Mouse (Mus musculus): Measurements from ENCODE around the gene Nisch. TPM values are rescaled to one million over a fixed set of nuclear protein-coding genes. Genes with fewer than 3 reads are reported as not detected.
A peak's percentile ranks its signal among the peaks of the same experiment; 100 is the strongest.

Nisch gene
- polyA plus RNA-seq, 1 experiment from 2014 or later, result 345 TPM

GRCm38 (mm10) chr14:31172781-31173455, 43.8 kb downstream of the Nisch start:
- H3K4me2 ChIP-seq, result no peak overlapping the region
- ATAC-seq (ENCODE audit: extremely low read depth, insufficient number of reproducible peaks, low FRiP score, low TSS enrichment), result no peak
- H3K4me1 ChIP-seq, result peaks cover 44% of the 10 kb centered on the region
- WGBS, result 63% methylated on average over 18 of the region's 18 CpGs
- peak overlapping the region; percentile 48 for H3K27ac ChIP-seq (replicated peaks)
- no peaks in the 10 kb centered on the region for H3K27me3 ChIP-seq (replicated peaks)
- 0 out of 2 replicates have a peak overlapping the region, but pooled peaks have one; percentile 5 for H3K9ac ChIP-seq
- peaks cover 85% of the 10 kb centered on the region for H3K36me3 ChIP-seq
- no peak overlapping the region for H3K4me3 ChIP-seq
- no peaks in the 10 kb centered on the region for H3K9me3 ChIP-seq

- ATAC-seq (ENCODE audit: extremely low read depth, insufficient number of reproducible peaks, low FRiP score, low TSS enrichment), result no peak
- Histone ChIP-seq H3K9ac (no peak overlapping the region), H3K4me3 (no peak overlapping the region), H3K9me3 (no peaks in the 10 kb centered on the region), H3K36me3 (peaks cover 74% of the 10 kb centered on the region), H3K4me1 (peaks cover 46% of the 10 kb centered on the region), H3K4me2 (no peak overlapping the region), H3K27me3 (replicated peaks) (no peaks in the 10 kb centered on the region), H3K27ac (replicated peaks) (no peak overlapping the region)
- WGBS, result 92% methylated on average over 15 of the region's 15 CpGs
Observed at GRCm38 (mm10) chr14:31171821-31172220, 44.9 kb downstream of the Nisch start.

GRCm38 (mm10) chr14:31171386-31171785, 45.4 kb downstream of the Nisch start:
- Histone ChIP-seq H3K9ac (no peak overlapping the region), H3K4me3 (no peak overlapping the region), H3K27ac (replicated peaks) (peak overlapping the region; percentile 37; the same call in 1 of the 2 replicates), H3K9me3 (no peaks in the 10 kb centered on the region), H3K27me3 (replicated peaks) (no peaks in the 10 kb centered on the region), H3K4me2 (no peak overlapping the region), H3K36me3 (peaks cover 70% of the 10 kb centered on the region), H3K4me1 (peaks cover 51% of the 10 kb centered on the region)
- 89% methylated on average over 11 of the region's 11 CpGs for WGBS
- no peak for ATAC-seq (ENCODE audit: extremely low read depth, insufficient number of reproducible peaks, low FRiP score, low TSS enrichment)

GRCm38 (mm10) chr14:31170963-31171362, 45.8 kb downstream of the Nisch start:
- H3K27ac ChIP-seq (replicated peaks), result peak overlapping the region; percentile 37
- H3K9me3 ChIP-seq, result no peaks in the 10 kb centered on the region
- H3K4me1 ChIP-seq, result peaks cover 55% of the 10 kb centered on the region
- no peak overlapping the region for H3K4me3 ChIP-seq
- peaks cover 66% of the 10 kb centered on the region for H3K36me3 ChIP-seq
- no peak for ATAC-seq (ENCODE audit: extremely low read depth, insufficient number of reproducible peaks, low FRiP score, low TSS enrichment)
- H3K4me2 ChIP-seq, result no peak overlapping the region
- no peaks in the 10 kb centered on the region for H3K27me3 ChIP-seq (replicated peaks)
- no peak overlapping the region for H3K9ac ChIP-seq
- 77% methylated on average over 13 of the region's 13 CpGs for WGBS

- Histone ChIP-seq H3K27ac (replicated peaks) (peak overlapping the region; percentile 37; the same call in 1 of the 2 replicates), H3K36me3 (peaks cover 51% of the 10 kb centered on the region), H3K27me3 (replicated peaks) (no peaks in the 10 kb centered on the region), H3K9ac (no peak overlapping the region), H3K4me3 (no peak overlapping the region), H3K4me1 (peaks cover 67% of the 10 kb centered on the region), H3K4me2 (no peak overlapping the region), H3K9me3 (no peaks in the 10 kb centered on the region)
- ATAC-seq (ENCODE audit: extremely low read depth, insufficient number of reproducible peaks, low FRiP score, low TSS enrichment), result no peak
- WGBS, result 52% methylated on average over 6 of the region's 6 CpGs
Observed at GRCm38 (mm10) chr14:31169508-31169907, 47.2 kb downstream of the Nisch start.

GRCm38 (mm10) chr14:31168425-31168824, 48.3 kb downstream of the Nisch start, which contains the start of gene Stab1:
TSS of gene Stab1 (minus strand) at chr14:31168641.
- 25% methylated on average over 10 of the region's 10 CpGs for WGBS
- H3K9me3 ChIP-seq, result no peaks in the 10 kb centered on the region
- peak within 1 kb of the TSS; percentile 77 for H3K27ac ChIP-seq (replicated peaks)
- no peaks in the 10 kb centered on the region for H3K27me3 ChIP-seq (replicated peaks)
- H3K36me3 ChIP-seq, result peaks cover 40% of the 10 kb centered on the region
- H3K9ac ChIP-seq, result peak within 1 kb of the TSS; percentile 71
- ATAC-seq (ENCODE audit: extremely low read depth, insufficient number of reproducible peaks, low FRiP score, low TSS enrichment), result peak; percentile 24; the same call in 1 of the 2 replicates
- peaks cover 69% of the 10 kb centered on the region for H3K4me1 ChIP-seq
- peak within 1 kb of the TSS; percentile 52 for H3K4me3 ChIP-seq
- H3K4me2 ChIP-seq, result peak within 1 kb of the TSS; percentile 61

- Histone ChIP-seq H3K4me2 (peak overlapping the region; percentile 61), H3K36me3 (peaks cover 27% of the 10 kb centered on the region), H3K27me3 (replicated peaks) (no peaks in the 10 kb centered on the region), H3K9me3 (no peaks in the 10 kb centered on the region), H3K27ac (replicated peaks) (peak overlapping the region; percentile 77), H3K4me3 (peak overlapping the region; percentile 52), H3K4me1 (peaks cover 62% of the 10 kb centered on the region), H3K9ac (peak overlapping the region; percentile 71)
- ATAC-seq (ENCODE audit: extremely low read depth, insufficient number of reproducible peaks, low FRiP score, low TSS enrichment), result no peak
- WGBS, result 47% methylated on average over 9 of the region's 9 CpGs
Observed at GRCm38 (mm10) chr14:31166827-31167226, 49.9 kb downstream of the Nisch start.

GRCm38 (mm10) chr14:31165991-31166630, 50.6 kb downstream of the Nisch start:
- peaks cover 21% of the 10 kb centered on the region for H3K36me3 ChIP-seq
- ATAC-seq (ENCODE audit: extremely low read depth, insufficient number of reproducible peaks, low FRiP score, low TSS enrichment), result no peak
- 0 out of 2 replicates have a peak, but pooled peaks cover 4% of the 10 kb centered on the region for H3K27me3 ChIP-seq (replicated peaks)
- H3K4me1 ChIP-seq, result peaks cover 57% of the 10 kb centered on the region
- H3K4me2 ChIP-seq, result peak overlapping the region; percentile 61
- WGBS, result 42% methylated on average over 10 of the region's 10 CpGs
- H3K4me3 ChIP-seq, result peak overlapping the region; percentile 52
- H3K27ac ChIP-seq (replicated peaks), result peak overlapping the region; percentile 77
- H3K9ac ChIP-seq, result peak overlapping the region; percentile 71
- no peaks in the 10 kb centered on the region for H3K9me3 ChIP-seq

- Histone ChIP-seq H3K9ac (0 out of 2 replicates have a peak overlapping the region, but pooled peaks have one; percentile 37), H3K4me3 (no peak overlapping the region), H3K36me3 (peaks cover 15% of the 10 kb centered on the region), H3K27ac (replicated peaks) (peak overlapping the region; percentile 50; the same call in 1 of the 2 replicates), H3K4me2 (peak overlapping the region; percentile 61), H3K27me3 (replicated peaks) (0 out of 2 replicates have a peak, but pooled peaks cover 4% of the 10 kb centered on the region), H3K9me3 (no peaks in the 10 kb centered on the region), H3K4me1 (peaks cover 57% of the 10 kb centered on the region)
- 53% methylated on average over 7 of the region's 7 CpGs for WGBS
- ATAC-seq (ENCODE audit: extremely low read depth, insufficient number of reproducible peaks, low FRiP score, low TSS enrichment), result no peak
Observed at GRCm38 (mm10) chr14:31165458-31165857, 51.3 kb downstream of the Nisch start.

- Histone ChIP-seq H3K9ac (0 out of 2 replicates have a peak overlapping the region, but pooled peaks have one; percentile 37), H3K4me2 (peak overlapping the region; percentile 61; the same call in 1 of the 2 replicates), H3K36me3 (peaks cover 11% of the 10 kb centered on the region), H3K4me3 (no peak overlapping the region), H3K9me3 (no peaks in the 10 kb centered on the region), H3K27ac (replicated peaks) (peak overlapping the region; percentile 50; the same call in 1 of the 2 replicates), H3K27me3 (replicated peaks) (0 out of 2 replicates have a peak, but pooled peaks cover 4% of the 10 kb centered on the region), H3K4me1 (peaks cover 62% of the 10 kb centered on the region)
- 57% methylated on average over 2 of the region's 2 CpGs for WGBS
- no peak for ATAC-seq (ENCODE audit: extremely low read depth, insufficient number of reproducible peaks, low FRiP score, low TSS enrichment)
Observed at GRCm38 (mm10) chr14:31165010-31165409, 51.7 kb downstream of the Nisch start.

GRCm38 (mm10) chr14:31164067-31164466, 52.7 kb downstream of the Nisch start:
- H3K27me3 ChIP-seq (replicated peaks), result 0 out of 2 replicates have a peak, but pooled peaks cover 4% of the 10 kb centered on the region
- peaks cover 59% of the 10 kb centered on the region for H3K4me1 ChIP-seq
- no peak overlapping the region for H3K4me3 ChIP-seq
- peak overlapping the region; percentile 50 for H3K27ac ChIP-seq (replicated peaks)
- H3K4me2 ChIP-seq, result peak overlapping the region; percentile 22; the same call in 1 of the 2 replicates
- 25% methylated on average over 8 of the region's 8 CpGs for WGBS
- peaks cover 9% of the 10 kb centered on the region for H3K36me3 ChIP-seq
- no peaks in the 10 kb centered on the region for H3K9me3 ChIP-seq
- ATAC-seq (ENCODE audit: extremely low read depth, insufficient number of reproducible peaks, low FRiP score, low TSS enrichment), result no peak
- peak overlapping the region; percentile 54; the same call in 1 of the 2 replicates for H3K9ac ChIP-seq
